Mouse (Mus musculus) lung, adult 2 months (tissue): ENCODE measurements at regions not wholly inside any gene's neighbourhood (a gene's known extent, or its start where the extent isn't known, plus 50 kb on each side); places are given as distances from the start of the nearest gene placed in this dataset.

Source experiments
- CTCF ChIP-seq: fragments of 200-500 bp; IDR thresholded peaks from 2 replicates; pipeline ENCODE4 v1.5.1; 2011; ENCODE audit warnings: mild to moderate bottlenecking, low read length, control low read depth; ENCODE audit not compliant: insufficient read depth
- POLR2A ChIP-seq: fragments of 200-500 bp; IDR thresholded peaks from 2 replicates; pipeline ENCODE4 v1.6.1; 2011; ENCODE audit warnings: low read depth, mild to moderate bottlenecking, control low read depth, low read length, borderline replicate concordance; ENCODE audit errors: extremely low read depth

GRCm38 (mm10) chr5:64580340-64580723, 222.9 kb upstream of the Klf3 start:
- no peak for TF ChIP-seq POLR2A
- TF ChIP-seq CTCF = no peak
